Mouse (Mus musculus): ENCODE measurements at regions not wholly inside any gene's neighbourhood (a gene's known extent, or its start where the extent isn't known, plus 50 kb on each side); places are given as distances from the start of the nearest gene placed in this dataset.
"Not testable (repeated sequence)": the region's sequence is repeated elsewhere in the genome, so short reads cannot be mapped to it uniquely, and the experiment has no call there.

- ChIA-PET POLR2A (no interaction called here), CTCF (interaction anchor here in 1 of 4 experiments (0.7 kb wide), 2 partner anchors 8 to 497 kb away, joined by 3 to 6 read pairs; no protein-coding TSS in a partner anchor)
These were observed 52.6 kb upstream of the Slc28a3 start for GRCm38 (mm10) chr13:58663316-58663715.

GRCm38 (mm10) chr13:58668664-58669063 lies 58.0 kb upstream of the Slc28a3 start:
- ChIA-PET POLR2A (interaction anchor here in 1 of 4 experiments (0.7 kb wide), 1 partner anchor 1010 kb away, joined by 4 read pairs; no protein-coding TSS in a partner anchor), CTCF (interaction anchor here in 1 of 4 experiments (0.6 to 0.7 kb wide), 2 partner anchors 29 to 63 kb away, joined by 3 to 10 read pairs; no protein-coding TSS in a partner anchor)

DNA sequence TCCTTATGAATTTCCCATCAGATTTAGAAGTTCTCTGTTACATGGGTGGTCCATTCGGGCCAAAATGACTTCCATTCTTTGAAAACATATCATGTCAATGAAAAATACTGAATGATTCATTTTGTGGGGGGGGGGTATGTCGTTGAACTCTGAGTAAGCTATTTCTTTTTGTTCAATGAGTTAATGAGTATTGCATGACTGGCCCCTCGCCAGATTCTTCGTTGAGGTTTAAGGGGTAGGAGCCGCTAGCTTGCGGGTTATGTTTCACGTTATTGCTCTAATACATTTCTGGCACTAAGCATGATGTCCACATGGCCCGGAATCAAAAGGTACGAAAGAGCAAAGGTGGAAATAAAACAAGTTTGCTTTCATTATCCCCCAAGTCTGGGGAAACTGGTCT lies 59.5 kb upstream of the Slc28a3 start:
- CTCF ChIA-PET: interaction anchor here in 1 of 4 experiments (0.7 kb wide), 1 partner anchor 15 kb away, joined by 3 read pairs; no protein-coding TSS in a partner anchor
- POLR2A ChIA-PET: no interaction called here

DNA sequence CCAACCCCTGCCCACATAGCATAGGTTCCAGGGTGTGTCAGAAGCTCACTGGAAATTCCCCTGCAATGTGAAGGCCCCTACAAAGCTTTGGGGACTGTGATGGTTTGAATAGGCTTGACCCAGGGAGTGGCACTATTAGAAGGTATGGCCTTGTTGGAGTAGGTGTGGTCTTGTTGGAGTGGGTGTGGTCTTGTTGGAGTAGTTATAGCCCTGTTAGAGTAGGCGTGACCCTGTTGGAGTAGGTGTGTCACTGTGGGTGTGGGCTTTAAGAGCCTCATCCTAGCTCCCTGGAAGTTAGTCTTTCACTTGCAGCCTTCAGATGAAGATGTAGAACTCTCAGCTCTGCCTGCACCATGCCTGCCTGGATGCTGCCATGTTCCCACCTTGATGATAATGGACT lies 64.9 kb upstream of the Slc28a3 start:
- CTCF ChIA-PET, POLR2A ChIA-PET: not testable (repeated sequence)

DNA sequence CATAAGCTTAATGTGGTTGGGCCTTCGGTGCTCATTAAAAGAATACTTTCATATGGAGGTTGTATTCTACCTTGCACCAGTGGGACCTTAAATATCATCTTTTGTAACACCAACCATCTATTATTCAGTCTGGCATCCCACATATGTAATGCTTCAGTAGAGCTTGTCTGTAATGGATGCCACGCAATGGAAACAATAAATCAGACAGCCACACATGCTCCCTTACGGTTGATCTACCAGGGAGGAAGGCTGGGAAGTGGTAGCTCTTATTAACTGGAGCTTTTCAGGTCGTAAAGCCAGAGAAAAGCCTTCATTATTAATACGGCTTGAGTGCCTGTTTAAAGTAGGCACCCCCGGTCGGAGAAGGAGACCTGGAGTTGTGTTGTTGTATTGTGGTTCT lies 66.8 kb upstream of the Slc28a3 start:
- POLR2A ChIA-PET: no interaction called here
- CTCF ChIA-PET: interaction anchor here in 1 of 4 experiments (0.6 kb wide), 1 partner anchor 12 kb away, joined by 3 read pairs; no protein-coding TSS in a partner anchor

DNA sequence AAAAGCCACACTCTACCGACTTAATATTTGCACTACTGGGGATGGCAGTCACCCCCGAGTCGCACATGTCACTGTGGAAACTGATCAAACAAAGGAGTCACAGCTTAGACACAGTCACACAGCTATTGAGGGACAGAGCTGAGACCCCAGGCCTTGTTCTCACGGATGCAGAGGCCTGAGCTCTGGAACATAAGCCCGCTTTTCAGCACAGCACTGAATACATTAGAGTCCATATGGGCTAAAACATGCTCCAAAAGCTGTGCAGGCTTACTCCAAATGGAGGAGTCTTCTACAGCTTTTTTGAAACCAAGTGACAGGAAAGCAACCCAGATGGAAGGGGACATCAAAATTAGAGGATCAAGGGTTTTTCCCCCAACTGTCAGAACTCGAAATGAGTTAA lies 69.0 kb upstream of the Slc28a3 start:
- CTCF ChIA-PET: interaction anchor here in 1 of 4 experiments (0.6 kb wide), 1 partner anchor 1912 kb away, joined by 6 read pairs; no protein-coding TSS in a partner anchor
- POLR2A ChIA-PET: interaction anchor here in 1 of 4 experiments (0.6 kb wide), 1 partner anchor 492 kb away, joined by 3 read pairs; no protein-coding TSS in a partner anchor

DNA sequence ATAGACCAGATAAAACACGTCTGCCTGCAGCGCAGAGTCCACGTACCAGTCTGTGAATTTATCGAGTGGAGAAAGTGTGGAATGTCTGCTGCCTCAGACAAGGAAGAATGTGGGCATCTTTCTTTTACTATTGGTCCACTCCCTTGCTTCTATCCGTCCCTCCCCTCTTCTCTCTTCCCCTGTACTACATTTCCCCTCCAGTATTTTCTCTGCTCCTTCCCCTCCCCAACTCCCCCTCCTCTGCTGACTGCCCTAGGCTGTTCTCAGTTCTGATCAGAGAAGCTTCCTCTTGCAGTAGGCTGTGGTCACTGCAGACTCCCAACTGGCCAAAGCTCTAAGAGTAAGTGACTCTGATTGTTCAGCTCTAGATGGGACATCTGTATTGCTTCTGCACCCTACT lies 76.1 kb upstream of the Slc28a3 start:
- ChIA-PET CTCF (interaction anchor here in 1 of 4 experiments (0.6 kb wide), 1 partner anchor 679 kb away, joined by 3 read pairs; no protein-coding TSS in a partner anchor), POLR2A (no interaction called here)

- POLR2A ChIA-PET: interaction anchor here in 1 of 4 experiments (0.7 kb wide), 1 partner anchor 119 kb away, joined by 3 read pairs; the partner anchor contains the start of gene Ntrk2
- CTCF ChIA-PET: no interaction called here
These were observed 76.9 kb upstream of the Slc28a3 start for GRCm38 (mm10) chr13:58687609-58688008.

- POLR2A ChIA-PET: no interaction called here
- CTCF ChIA-PET: no interaction called here
These were observed 77.6 kb upstream of the Slc28a3 start for GRCm38 (mm10) chr13:58688249-58688648.

GRCm38 (mm10) chr13:58694703-58695102 lies 84.0 kb upstream of the Slc28a3 start:
- CTCF ChIA-PET: interaction anchor here in 2 of 4 experiments (0.6 to 1.4 kb wide), 2 partner anchors 503 to 657 kb away, joined by 3 read pairs; no protein-coding TSS in a partner anchor
- POLR2A ChIA-PET: no interaction called here

DNA sequence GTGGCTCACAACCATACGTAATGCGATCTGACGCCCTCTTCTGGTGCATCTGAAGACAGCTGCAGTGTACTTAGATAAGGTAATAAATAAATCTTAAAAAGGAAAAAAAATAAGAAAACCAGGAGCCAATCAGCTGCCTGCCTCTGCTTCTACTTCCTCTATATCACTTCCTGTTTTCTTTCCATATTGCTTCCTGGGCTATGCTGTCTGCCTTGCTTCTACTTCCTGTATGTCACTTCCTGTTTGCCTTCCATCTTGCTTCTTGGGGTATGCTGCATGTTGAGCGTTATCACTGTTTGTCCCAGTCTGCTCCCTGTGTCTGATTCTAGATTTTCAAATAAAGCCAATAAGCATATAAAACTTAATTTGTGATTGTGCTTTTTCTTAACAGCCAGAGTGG lies 85.3 kb upstream of the Slc28a3 start:
- ChIA-PET POLR2A (no interaction called here), CTCF (interaction anchor here in 1 of 4 experiments (1.2 to 1.4 kb wide), 2 partner anchors 655 to 702 kb away, joined by 3 to 4 read pairs; no protein-coding TSS in a partner anchor)

- POLR2A ChIA-PET: interaction anchor here in 1 of 4 experiments (0.7 kb wide), 1 partner anchor 251 kb away, joined by 3 read pairs; no protein-coding TSS in a partner anchor
- CTCF ChIA-PET: interaction anchor here in 1 of 4 experiments (0.6 kb wide), 1 partner anchor 621 kb away, joined by 4 read pairs; no protein-coding TSS in a partner anchor
These were observed 89.3 kb upstream of the Slc28a3 start for GRCm38 (mm10) chr13:58700021-58700420.

GRCm38 (mm10) chr13:58704141-58704540 lies 93.5 kb upstream of the Slc28a3 start:
- CTCF ChIA-PET: interaction anchor here in 1 of 4 experiments (0.7 kb wide), 1 partner anchor 624 kb away, joined by 3 read pairs; no protein-coding TSS in a partner anchor
- POLR2A ChIA-PET: interaction anchor here in 1 of 4 experiments (0.6 kb wide), 1 partner anchor 1030 kb away, joined by 3 read pairs; no protein-coding TSS in a partner anchor

DNA sequence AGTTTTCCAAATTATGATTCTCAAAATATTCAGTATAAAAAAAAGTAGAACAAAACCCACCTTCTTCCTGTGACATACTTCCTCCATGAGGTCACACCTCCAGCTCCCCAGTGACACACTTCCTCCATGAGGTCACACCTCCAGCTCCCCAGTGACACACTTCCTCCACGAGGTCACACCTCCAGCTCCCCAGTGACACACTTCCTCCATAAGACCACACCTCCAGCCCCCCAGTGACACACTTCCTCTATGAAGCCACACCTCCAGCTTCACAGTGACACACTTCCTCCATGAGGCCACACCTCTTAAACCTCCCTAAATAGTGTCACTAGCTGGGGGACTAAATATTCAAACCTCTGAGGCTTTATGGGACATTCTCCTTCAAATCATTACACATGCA lies 89.8 kb upstream of the Ntrk2 start:
- ChIA-PET POLR2A (no interaction called here), CTCF (no interaction called here)

- CTCF ChIA-PET: no interaction called here
- POLR2A ChIA-PET: no interaction called here
These were observed 75.8 kb upstream of the Ntrk2 start for GRCm38 (mm10) chr13:58730500-58731105.

DNA sequence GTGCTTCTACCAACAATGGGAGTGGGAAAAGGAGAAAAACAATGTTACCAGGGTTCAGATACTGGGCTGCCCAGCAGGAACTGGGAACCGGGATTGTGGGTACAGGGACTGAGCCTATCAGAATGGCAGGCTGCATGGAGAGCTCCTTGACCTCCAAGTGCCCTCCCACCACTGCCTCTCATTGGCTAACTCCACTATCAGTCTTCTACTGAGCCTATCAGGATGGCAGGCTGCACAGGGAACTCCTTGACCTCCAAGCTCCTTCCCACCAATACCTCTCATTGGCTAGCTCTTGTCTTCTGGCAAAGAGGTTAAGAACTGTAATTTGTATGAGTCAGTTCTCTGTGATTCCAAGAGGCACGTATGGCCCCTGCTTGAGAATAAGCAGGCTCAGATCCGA lies 73.6 kb upstream of the Ntrk2 start:
- ChIA-PET POLR2A (interaction anchor here in 1 of 4 experiments (1.1 to 1.2 kb wide), 2 partner anchors 8 to 13 kb away, joined by 3 to 4 read pairs; no protein-coding TSS in a partner anchor), CTCF (interaction anchor here in 3 of 4 experiments (0.6 to 1.3 kb wide), 7 partner anchors 12 to 450 kb away, joined by 3 to 8 read pairs (median 4); no protein-coding TSS in a partner anchor)

GRCm38 (mm10) chr13:58733615-58734014 lies 72.8 kb upstream of the Ntrk2 start:
- ChIA-PET CTCF (interaction anchor here in 2 of 4 experiments (0.5 to 1.3 kb wide), 2 partner anchors 78 to 632 kb away, joined by 3 to 4 read pairs; no protein-coding TSS in a partner anchor), POLR2A (no interaction called here)

DNA sequence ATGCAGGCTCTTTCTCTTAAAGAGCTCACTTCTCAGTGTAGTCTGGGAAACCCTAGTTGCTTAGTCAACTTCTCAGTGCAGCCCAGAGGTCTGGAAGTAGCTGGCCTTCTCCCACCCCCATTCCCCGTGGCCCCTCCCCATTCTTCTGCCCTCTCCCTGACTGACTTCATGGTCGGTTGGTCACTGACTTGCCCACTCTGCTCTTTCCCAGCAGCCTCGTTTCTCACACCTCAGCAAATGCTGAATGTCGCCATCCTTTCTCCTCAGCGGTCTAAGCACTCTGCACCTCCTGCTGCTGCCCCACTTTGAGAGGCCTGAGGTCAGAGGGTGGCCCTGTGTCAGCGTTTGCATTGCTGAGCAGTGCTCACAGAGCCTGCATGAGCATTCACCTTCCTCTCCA lies 70.8 kb upstream of the Ntrk2 start:
- POLR2A ChIA-PET: interaction anchor here in 1 of 4 experiments (0.6 kb wide), 1 partner anchor 71 kb away, joined by 6 read pairs; the partner anchor contains the start of gene Ntrk2
- CTCF ChIA-PET: no interaction called here

DNA sequence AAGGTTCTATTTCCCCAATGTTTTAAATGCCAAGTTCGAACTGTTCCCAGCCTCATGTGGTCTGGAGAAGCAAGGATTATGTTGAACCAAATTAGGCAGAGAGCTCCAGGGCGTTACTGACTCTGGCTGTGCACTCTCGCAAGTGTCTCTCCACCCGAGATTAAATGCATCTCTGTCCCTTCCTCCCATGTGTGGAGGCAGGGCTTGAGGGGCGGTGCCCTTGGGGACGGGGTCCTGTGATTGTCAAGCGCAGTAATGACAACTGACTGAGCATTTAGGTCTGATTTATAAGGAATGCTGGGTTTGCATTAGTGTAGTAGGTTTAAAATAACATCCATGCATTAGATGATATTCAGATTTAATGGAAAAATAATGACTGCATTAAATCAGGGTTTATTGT lies 65.6 kb upstream of the Ntrk2 start:
- ChIA-PET POLR2A (interaction anchor here in 1 of 4 experiments (1.1 kb wide), 1 partner anchor 8 kb away, joined by 4 read pairs; no protein-coding TSS in a partner anchor), CTCF (interaction anchor here in 1 of 4 experiments (0.6 kb wide), 1 partner anchor 20 kb away, joined by 6 read pairs; no protein-coding TSS in a partner anchor)

DNA sequence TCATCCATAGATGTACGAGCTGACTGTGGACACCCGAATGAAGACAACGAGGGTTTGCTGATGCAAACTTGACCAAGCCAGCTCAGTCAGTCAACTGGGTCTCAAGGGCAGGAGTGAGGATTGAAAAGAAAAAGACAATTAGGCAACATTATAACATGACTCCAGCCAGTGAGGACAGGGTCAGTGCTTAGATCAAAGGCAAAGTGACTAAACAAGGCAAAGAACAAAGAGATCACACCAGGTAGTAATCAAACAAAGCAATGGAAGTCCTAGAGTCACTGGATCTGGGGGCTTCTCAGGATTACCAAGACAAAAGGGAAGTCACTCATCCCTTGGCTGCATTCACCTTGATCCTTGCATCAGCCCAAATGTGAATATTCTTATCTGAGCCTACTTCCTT lies 60.3 kb upstream of the Ntrk2 start:
- POLR2A ChIA-PET: interaction anchor here in 1 of 4 experiments (1.0 kb wide), 1 partner anchor 14 kb away, joined by 3 read pairs; no protein-coding TSS in a partner anchor
- CTCF ChIA-PET: no interaction called here

All from embryonic stem cell, embryonic (primary cell).